Mouse (Mus musculus): Measurements from ENCODE around the gene Ipo9.

Gene Ipo9

GRCm38 (mm10) chr1:135429901-135430668 is at the start of gene Ipo9:
TSS of gene Ipo9 (minus strand) at chr1:135430499.
- peak; percentile 95 for DNase-seq (ENCODE audit: low read depth, low spot score)

- no peak for DNase-seq (ENCODE audit: low read depth, low spot score)
These were observed 45.2 kb upstream of the Ipo9 start for GRCm38 (mm10) chr1:135475571-135475895.

- no peak for DNase-seq (ENCODE audit: low read depth, low spot score)
These were observed 44.7 kb upstream of the Ipo9 start for GRCm38 (mm10) chr1:135474861-135475570.

GRCm38 (mm10) chr1:135472536-135472935 is 42.2 kb upstream of the Ipo9 start:
- no peak for DNase-seq (ENCODE audit: low read depth, low spot score)

- DNase-seq (ENCODE audit: low read depth, low spot score), result no peak
These were observed 41.4 kb upstream of the Ipo9 start for GRCm38 (mm10) chr1:135471742-135472141.

- no peak for DNase-seq (ENCODE audit: low read depth, low spot score)
These were observed 40.2 kb upstream of the Ipo9 start for GRCm38 (mm10) chr1:135470546-135470945.

GRCm38 (mm10) chr1:135467462-135467861 is 37.2 kb upstream of the Ipo9 start:
- no peak for DNase-seq (ENCODE audit: low read depth, low spot score)

GRCm38 (mm10) chr1:135466935-135467334 is 36.6 kb upstream of the Ipo9 start:
- no peak for DNase-seq (ENCODE audit: low read depth, low spot score)

- no peak for DNase-seq (ENCODE audit: low read depth, low spot score)
These were observed 35.4 kb upstream of the Ipo9 start for GRCm38 (mm10) chr1:135465734-135466133.

GRCm38 (mm10) chr1:135462736-135463135 is 32.4 kb upstream of the Ipo9 start:
- DNase-seq (ENCODE audit: low read depth, low spot score), result no peak

- no peak for DNase-seq (ENCODE audit: low read depth, low spot score)
These were observed 32.0 kb upstream of the Ipo9 start for GRCm38 (mm10) chr1:135462304-135462703.

- peak; percentile 15 for DNase-seq (ENCODE audit: low read depth, low spot score)
These were observed 30.9 kb upstream of the Ipo9 start for GRCm38 (mm10) chr1:135461097-135461730.

GRCm38 (mm10) chr1:135460521-135460920 is 30.2 kb upstream of the Ipo9 start:
- no peak for DNase-seq (ENCODE audit: low read depth, low spot score)

- no peak for DNase-seq (ENCODE audit: low read depth, low spot score)
These were observed 27.6 kb upstream of the Ipo9 start for GRCm38 (mm10) chr1:135457860-135458259.

- peak; percentile 21 for DNase-seq (ENCODE audit: low read depth, low spot score)
These were observed 22.0 kb upstream of the Ipo9 start for GRCm38 (mm10) chr1:135452259-135452658.

- no peak for DNase-seq (ENCODE audit: low read depth, low spot score)
These were observed 21.1 kb upstream of the Ipo9 start for GRCm38 (mm10) chr1:135451419-135451818.

- DNase-seq (ENCODE audit: low read depth, low spot score), result no peak
These were observed 19.6 kb upstream of the Ipo9 start for GRCm38 (mm10) chr1:135449876-135450275.

- DNase-seq (ENCODE audit: low read depth, low spot score), result no peak
These were observed 18.6 kb upstream of the Ipo9 start for GRCm38 (mm10) chr1:135448940-135449339.

- DNase-seq (ENCODE audit: low read depth, low spot score), result no peak
These were observed 13.2 kb upstream of the Ipo9 start for GRCm38 (mm10) chr1:135443506-135443905.

- DNase-seq (ENCODE audit: low read depth, low spot score), result no peak
These were observed 11.6 kb upstream of the Ipo9 start for GRCm38 (mm10) chr1:135441861-135442260.

- no peak for DNase-seq (ENCODE audit: low read depth, low spot score)
These were observed 10.7 kb upstream of the Ipo9 start for GRCm38 (mm10) chr1:135440986-135441385.

GRCm38 (mm10) chr1:135438801-135439200 is 8.5 kb upstream of the Ipo9 start:
- no peak for DNase-seq (ENCODE audit: low read depth, low spot score)

- no peak for DNase-seq (ENCODE audit: low read depth, low spot score)
These were observed 5.5 kb upstream of the Ipo9 start for GRCm38 (mm10) chr1:135435823-135436222.
